Mouse (Mus musculus): ENCODE results near the gene Kirrel. TPM values are rescaled to one million over a fixed set of nuclear protein-coding genes. Genes with fewer than 3 reads are reported as not detected.

Gene Kirrel
- total RNA-seq, 2 experiments from 2014 or later = 19.5 to 19.6 TPM

DNA sequence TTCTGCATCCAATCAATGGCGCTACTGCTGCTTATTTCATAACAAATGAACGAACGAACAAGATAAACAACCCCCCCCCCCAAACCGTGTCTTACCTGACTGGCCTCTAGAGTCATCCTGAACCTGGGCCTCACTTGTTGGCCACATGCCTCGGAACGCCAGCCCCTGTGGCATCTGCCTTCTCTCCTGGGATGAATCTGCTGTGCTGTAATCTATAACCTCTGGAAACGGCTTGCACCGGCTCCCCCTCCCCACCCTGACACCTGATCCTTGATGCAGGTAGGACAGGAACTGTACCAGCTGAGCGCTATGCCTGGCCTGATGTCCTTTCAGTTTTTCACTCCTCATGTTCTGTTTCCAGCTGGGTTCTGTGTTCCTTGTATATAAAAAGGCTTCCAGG is 96.9 kb downstream of the Kirrel start:
- DNase-seq = no peak

DNA sequence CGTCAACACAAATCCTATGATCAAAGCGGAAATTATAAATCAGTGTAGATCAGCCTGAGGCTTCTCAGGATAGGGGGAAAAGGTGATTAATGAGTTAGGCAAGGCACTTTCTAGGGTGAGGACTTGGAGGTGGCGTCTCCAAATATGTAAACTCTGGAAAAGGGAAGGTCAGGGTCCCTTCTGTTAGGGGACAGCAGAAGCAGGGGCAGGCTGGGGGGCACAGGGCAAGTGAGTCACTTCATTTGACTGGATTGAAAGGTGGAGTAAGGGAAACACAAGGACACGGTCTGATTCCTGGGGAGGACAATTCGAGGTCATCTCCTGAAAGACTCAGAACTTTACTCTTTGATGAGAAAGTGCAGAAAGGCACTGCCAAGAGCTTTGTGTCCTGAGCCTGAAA is 97.6 kb downstream of the Kirrel start:
- DNase-seq = no peak

DNA sequence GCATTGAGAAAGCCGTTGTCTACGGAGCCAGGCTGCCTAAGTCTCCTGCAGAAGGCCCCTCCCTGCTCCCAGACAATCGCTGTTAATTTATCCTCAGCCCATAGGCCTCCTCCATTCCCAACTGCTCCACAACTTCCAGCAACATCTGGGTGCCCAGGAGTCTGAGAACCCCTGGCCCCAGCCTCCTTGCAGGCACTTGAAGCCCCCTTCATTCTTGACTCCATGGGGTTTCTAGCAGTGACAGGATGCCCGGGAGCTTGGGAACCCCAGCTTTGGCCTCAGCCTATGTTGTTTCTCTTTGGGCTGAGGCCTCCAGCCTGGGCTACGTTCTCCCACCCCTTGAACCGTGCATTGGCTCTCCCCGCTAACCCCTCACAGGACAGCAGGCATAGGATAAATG is 98.4 kb downstream of the Kirrel start:
- no peak for DNase-seq

DNA sequence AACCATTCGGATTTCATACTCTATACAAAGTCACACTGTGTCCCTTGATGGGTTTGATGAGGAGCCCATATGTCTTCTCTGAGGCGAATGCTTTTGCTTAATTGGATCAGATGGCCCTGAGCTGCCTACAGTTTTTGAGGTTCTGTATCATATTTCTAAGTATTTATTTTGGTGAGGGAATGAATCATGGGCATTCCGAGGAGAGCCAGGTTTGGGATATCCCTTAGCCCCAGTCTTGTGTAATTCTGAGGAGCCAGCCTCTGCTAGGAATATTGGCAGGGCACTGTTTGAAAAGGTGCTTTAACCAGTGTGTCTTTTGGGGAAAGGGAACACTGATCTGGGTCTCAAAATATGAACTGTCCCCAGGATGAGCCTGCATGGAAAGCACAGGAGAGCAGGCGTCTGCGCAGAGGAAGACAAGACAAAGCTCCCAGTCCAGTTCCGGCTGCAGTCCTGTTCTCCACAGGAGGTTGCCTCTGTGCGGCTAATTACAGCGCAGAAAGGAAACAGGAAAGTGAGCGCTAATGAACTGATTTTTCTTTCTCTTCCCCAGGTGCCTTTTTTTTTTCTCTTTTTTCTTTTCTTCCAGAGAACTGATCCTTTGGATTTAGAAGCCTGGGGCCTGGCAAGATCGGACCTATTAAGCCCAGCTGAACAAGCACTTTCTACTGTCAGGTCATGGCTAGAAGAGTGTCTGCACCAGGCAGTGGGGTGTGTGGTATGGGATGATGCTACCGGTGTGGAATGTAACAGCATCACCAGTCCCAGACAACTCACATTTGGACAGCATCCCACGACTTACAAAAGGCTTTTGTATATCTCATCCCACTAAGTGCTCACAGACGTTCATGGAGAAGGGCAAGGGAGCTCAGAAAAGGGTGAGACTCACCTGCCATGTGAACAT is 101.7 kb downstream of the Kirrel start:
- no peak for DNase-seq

DNA sequence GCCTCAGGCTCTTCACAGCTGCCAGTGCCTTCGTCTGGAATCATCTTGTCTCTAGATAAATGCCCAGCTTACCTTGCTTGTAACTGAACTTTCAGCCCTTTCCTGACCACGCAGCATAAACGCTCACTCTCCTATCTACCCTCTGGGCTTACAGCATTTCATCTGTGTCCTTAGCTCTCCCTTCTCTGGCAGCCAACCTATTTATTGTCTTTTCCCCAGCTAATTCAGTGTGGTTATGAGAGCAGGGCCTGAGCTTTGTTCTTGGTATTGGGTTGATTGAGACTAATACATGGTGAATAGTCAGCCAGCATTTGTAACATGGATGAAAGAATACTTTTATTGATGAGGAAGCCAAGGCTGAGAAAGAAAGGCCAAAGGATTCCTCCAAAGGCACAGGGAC is 102.4 kb downstream of the Kirrel start:
- no peak for DNase-seq

DNA sequence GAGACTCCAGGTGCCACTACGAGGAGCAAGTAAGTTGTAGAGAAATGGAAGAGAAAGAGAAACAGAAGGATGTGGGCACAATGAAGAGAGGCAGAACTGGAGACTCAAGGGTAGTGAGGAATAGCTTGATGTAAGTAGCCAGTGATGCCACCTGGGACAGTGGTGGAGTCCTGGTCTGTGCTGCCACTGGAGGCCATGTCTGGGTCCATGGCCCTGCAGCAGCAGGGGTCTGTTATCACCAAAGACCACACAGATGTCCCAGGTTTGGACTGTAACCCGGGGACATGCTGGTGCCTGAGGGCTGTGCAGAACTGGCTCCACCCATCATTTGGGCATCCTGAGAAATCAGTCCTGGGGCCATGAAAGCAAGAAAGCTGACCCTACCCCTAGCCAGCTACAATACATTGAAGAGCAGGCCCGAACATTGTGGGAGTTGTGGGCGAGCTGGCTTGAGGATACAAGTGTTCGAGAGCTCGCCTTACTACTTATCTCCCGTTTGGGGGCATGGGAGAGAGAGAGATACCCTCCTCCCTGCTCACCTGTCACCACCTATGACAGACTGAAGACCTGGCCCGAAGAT is 107.1 kb downstream of the Kirrel start:
- DNase-seq = no peak

DNA sequence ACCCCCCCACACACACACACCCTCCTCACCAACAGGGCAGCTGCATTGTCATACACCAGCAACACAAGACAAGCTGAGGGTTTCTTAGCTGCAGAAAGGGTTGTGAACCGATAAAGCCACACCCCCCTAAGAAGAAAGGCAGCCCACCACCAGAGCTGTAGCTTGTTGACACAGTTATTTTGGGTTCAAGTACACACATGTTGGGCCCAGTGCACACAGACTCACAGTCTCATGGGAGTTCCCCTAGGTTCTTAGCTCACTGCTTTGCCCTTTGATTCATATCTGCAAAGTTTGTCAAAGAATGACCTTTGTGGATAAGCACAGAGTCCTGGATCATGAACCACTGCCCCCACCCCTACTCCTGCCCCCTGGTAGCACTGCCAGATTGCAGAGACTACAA is 120.6 kb downstream of the Kirrel start:
- DNase-seq = no peak

DNA sequence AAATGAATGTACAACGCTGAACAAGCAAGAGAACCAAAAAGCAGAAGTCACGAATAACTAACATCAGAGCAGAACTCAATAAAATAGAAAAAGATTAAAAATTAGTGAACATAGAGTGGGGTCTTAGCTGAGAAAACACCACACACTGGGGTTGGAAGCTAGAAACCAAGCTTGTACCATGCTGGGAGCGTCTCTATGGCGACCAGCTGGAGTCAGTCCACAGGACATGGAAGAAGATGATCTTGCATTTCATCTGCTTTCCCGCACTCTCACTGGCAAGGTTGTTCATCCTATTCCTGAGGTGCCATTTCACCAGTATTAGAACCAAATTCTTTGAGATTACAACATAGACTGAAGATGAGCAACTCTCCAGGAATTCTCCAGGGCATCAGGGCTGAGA is 126.7 kb downstream of the Kirrel start:
- no peak for DNase-seq

DNA sequence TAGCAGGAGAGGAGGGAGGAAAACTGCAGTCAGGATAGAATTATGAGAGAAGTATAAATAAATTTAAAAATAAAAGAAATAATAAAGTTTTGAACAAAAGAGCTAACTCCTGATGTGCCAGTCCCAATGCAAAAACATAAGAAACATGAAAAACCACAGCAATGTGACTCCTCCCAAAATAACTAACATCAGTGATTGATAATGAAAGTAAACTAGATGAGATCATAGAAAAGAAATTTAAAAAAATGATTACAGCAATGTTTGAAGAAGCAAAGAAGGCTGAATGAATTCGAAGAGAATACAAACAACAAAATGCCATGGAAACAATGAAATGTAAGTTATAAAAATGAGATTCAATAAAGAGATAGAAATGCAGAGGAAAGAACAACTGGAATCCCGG is 132.8 kb downstream of the Kirrel start:
- no peak for DNase-seq

DNA sequence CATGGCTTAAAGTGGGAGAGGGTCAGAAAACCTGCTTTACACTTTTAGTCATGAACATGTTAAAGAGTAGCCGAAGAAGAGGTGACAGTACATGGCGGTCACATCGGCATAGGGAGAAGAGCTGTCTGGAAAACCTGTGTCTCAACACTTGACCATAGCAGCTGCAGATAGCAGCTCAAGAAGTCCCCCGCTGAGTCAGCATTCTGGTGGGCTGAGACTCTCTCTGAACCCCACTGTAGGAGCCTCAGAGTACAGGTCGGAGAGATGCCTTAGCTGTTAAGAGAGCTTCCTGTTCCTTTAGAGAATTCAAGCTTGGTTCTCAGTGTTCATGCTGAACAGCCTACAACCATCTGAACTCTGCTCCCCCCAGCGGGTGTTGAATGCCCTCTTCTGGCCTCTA is 136.0 kb downstream of the Kirrel start:
- DNase-seq = no peak

DNA sequence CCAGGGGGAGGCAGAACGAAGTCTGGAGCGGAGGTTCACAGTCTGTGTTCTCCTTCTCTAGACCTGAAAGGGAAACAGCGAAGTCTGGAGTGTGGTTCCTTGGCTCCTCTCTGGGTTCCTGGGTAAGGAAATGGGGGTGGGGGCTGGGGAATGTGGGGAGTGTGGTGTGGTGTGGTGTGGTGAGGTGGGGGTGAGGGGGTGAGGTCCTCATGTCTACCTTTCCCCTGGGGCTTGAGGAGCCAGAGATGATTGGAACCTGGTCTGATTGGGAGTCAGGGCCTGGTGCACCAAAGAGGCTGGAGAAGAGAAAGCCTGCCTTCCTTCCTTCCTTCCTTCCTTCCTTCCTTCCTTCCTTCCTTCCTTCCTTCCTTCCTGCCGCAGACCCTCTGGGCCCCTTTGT is 140.5 kb downstream of the Kirrel start:
- DNase-seq = no peak

DNA sequence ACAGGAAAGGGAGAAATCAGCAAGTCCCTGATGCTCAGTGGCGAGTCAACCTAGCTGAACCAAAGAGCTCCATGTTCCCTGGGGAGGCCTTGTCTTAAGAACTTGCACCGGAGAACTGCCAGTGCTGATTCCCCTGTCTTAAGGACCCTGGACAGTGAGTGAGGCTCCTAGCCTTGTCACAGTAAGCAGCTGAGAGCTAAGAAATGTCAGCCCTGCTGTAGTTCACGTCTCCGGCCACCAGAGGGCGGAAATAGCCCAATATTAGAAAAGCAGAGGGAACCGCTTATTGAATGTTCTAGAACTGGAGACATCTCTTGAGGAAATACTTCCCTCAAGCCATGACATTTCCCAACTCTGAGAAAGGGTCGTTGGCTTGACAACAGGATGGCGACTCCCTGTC is 141.2 kb downstream of the Kirrel start:
- DNase-seq = peak; percentile 84

DNA sequence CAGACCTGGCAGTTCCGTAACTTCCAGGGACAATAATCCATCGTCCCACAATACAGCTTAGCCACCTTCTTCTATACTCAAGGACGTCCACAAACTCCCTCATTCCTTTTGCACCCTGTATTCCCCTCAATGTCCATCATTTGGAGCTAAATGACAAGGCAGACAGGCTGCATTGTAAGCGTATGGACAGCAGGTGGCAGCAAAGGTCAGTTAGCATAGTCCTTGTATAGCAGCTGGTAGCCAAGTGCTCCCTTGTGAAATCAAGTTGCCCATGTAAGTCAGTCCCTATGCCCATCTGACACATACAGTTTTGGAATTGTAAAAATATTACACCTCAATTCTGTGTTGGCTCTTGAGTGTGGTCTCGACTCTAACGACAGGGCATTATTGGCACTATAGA is 143.7 kb downstream of the Kirrel start:
- DNase-seq = peak; percentile 74

Other genes with a start within 250 kb of the Kirrel start
- 10 to 100 TPM; 17.4 to 20.4 TPM for gene Cd1d1, start 175.3 kb downstream of the Kirrel start, total RNA-seq (2021)
- gene Fcrls, start 89.0 kb upstream of the Kirrel start, total RNA-seq (2021) = 1 to 10 TPM; 5.5 to 5.6 TPM
- under 1 TPM in 1 of 2 experiments, not detected in 1; 0.14 TPM for gene Cd5l, start 183.1 kb upstream of the Kirrel start, total RNA-seq (2021)
- not detected for gene Fcrl1, start 201.6 kb upstream of the Kirrel start, total RNA-seq (2021)

All from heart, postnatal 4 days (tissue).